Mouse (Mus musculus): Measurements from ENCODE around the gene Fbln1. TPM values are rescaled to one million over a fixed set of nuclear protein-coding genes. Genes with fewer than 3 reads are reported as not detected.

The Fbln1 gene
- polyA plus RNA-seq, 1 experiment from 2014 or later, result 207 TPM

Other genes with a start within 250 kb of the Fbln1 start
- gene 5031439G07Rik, start 217.4 kb upstream of the Fbln1 start, polyA plus RNA-seq (2016; fragmentation: Nextera tagmentation; extraction: Ambion mirVana), result 8.3 and 9.3 TPM in 2 replicates
- not detected in 2 replicates for gene Upk3a, start 188.8 kb upstream of the Fbln1 start, polyA plus RNA-seq (2016; fragmentation: Nextera tagmentation; extraction: Ambion mirVana)
- 27.0 and 29.8 TPM in 2 replicates for gene Fam118a, start 177.0 kb upstream of the Fbln1 start, polyA plus RNA-seq (2016; fragmentation: Nextera tagmentation; extraction: Ambion mirVana)
- 0.12 and 0.15 TPM in 2 replicates for gene Smc1b, start 74.0 kb upstream of the Fbln1 start, polyA plus RNA-seq (2016; fragmentation: Nextera tagmentation; extraction: Ambion mirVana)
- 0.43 and 0.70 TPM in 2 replicates for gene Ribc2, start 73.9 kb upstream of the Fbln1 start, polyA plus RNA-seq (2016; fragmentation: Nextera tagmentation; extraction: Ambion mirVana)
- gene Atxn10, start 130.3 kb downstream of the Fbln1 start, polyA plus RNA-seq (2016; fragmentation: Nextera tagmentation; extraction: Ambion mirVana), result 309 and 313 TPM in 2 replicates

Measured in embryonic facial prominence, embryonic 10.5 days (tissue).